Mouse (Mus musculus): ENCODE measurements around the gene Ankrd6. TPM values are rescaled to one million over a fixed set of nuclear protein-coding genes. Genes with fewer than 3 reads are reported as not detected.

The Ankrd6 gene
- total RNA-seq (2021) = 10 to 100 TPM; 39.6 TPM
- long read RNA-seq, experiment 1, full-length matches to known transcripts = 6 of 19 reads
- long read RNA-seq, experiment 1, partial matches to known transcripts = 1 of 19 reads
- long read RNA-seq, experiment 1, other reads (novel, unspliced or antisense) = 12 of 19 reads
- long read RNA-seq, experiment 2, full-length matches to known transcripts = 12 of 29 reads
- long read RNA-seq, experiment 2, partial matches to known transcripts = 3 of 29 reads
- long read RNA-seq, experiment 2, other reads (novel, unspliced or antisense) = 14 of 29 reads

DNA sequence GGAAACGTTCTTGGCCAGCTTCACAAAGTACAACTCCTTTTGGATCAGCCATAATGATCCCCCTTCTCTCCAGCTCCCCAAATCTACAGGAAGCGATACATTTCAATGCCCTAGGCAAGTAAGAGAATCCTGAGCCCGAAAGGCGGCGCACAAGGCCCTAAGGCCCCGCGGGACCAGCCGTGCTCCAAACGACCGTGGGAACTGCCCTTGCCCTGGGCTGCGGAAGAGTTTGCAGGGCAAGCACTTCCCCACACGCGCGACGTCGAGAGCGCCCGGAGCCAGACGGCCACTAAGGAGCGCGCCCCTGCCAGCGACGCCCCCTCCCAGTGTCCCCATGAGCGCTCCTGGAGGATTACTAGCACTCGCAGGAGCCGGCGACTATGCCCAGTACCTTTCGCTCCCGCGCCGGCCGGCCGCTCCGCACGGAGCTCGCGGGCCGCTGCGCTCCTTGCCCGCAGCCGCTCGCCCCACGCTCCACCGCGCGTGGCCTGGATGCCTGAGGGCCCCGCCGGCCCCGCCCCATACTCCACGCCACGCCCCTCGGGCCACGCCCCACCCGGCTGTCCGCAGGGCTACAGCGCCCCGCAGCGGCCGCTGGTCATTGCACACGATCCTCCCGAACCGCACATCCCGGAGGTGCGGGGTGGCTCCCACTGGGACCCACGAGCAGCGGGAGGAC is at the start of gene Ankrd6:
TSS of gene Ankrd6 (minus strand) at position 486 of the 679 bp plus-strand sequence.
- DNase-seq (ENCODE audit: low spot score in 2 of 2) = peak; percentile 71 to 83
- H3K4me3 ChIP-seq = peak within 1 kb of the TSS; percentile 95
- H3K27ac ChIP-seq = peak within 1 kb of the TSS; percentile 86
- TF ChIP-seq CTCF (conservative IDR thresholded peaks at IDR 0.05) = peak; percentile 83

DNA sequence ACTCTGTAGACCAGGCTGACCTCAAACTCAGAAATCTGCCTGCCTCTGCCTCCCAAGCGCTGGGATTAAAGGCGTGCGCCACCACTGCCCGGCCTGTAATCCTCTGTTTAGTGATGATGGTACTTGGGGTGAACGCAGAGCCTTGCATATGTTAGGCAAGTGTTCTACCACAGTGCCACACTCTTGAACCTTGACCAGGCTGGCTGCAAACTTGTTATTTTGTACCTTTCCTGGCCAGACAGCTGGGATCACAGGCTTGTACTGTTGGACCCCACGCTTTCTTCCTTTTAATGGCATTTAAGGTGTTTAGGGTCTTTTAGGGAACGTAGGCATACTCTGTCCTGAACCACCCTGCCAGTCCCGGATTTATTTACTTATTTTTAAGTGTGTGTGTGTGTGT is 48.4 kb upstream of the Ankrd6 start:
- no peak overlapping the region for H3K27ac ChIP-seq
- TF ChIP-seq CTCF (conservative IDR thresholded peaks at IDR 0.05) = no peak
- DNase-seq (ENCODE audit: low spot score in 2 of 2) = no peak
- H3K4me3 ChIP-seq = no peak overlapping the region

DNA sequence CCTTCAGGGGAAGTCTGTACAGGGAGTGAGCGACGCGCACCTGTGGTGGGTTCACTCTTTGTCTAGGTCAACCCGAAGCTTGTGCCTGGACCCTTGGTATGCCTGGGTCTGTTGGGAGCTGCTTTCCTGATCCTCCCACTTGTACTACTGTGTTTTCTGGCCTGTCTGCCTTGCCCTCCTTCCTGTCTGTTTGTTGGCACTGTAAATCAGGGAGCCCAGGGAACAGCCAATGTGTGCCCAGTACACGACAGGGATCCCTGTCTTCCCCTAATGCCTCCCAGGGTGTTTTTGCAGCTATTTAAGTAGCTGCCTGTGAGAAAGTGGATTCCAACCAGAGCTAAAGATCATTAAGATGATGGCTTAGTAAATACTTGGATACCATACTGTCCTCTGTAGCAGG is 46.9 kb upstream of the Ankrd6 start:
- no peak for TF ChIP-seq CTCF (conservative IDR thresholded peaks at IDR 0.05)
- no peak for DNase-seq (ENCODE audit: low spot score in 2 of 2)
- Histone ChIP-seq H3K27ac (no peak overlapping the region), H3K4me3 (no peak overlapping the region)

DNA sequence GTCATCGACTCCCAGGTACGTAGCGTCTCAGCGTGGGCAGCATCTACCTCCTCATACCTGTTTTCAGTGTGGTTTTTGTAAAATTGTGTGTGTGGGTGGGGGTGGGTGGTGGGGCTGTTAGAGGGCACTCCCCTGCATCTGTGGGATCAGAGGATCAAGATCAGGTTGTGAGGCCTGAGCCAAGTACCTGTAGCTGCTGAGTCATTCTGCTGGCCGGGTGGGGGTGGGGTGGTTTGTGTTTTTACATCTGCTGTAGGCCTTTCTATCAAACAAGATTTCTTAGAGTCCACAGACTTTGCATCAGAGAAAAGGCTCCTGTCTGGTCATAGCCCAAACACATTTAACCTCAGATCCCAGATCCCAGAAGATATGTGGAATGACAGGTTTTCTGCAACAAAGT is 45.4 kb upstream of the Ankrd6 start:
- DNase-seq (ENCODE audit: low spot score in 2 of 2) = no peak
- no peak for TF ChIP-seq CTCF (conservative IDR thresholded peaks at IDR 0.05)
- H3K27ac ChIP-seq = no peak overlapping the region
- no peak overlapping the region for H3K4me3 ChIP-seq

DNA sequence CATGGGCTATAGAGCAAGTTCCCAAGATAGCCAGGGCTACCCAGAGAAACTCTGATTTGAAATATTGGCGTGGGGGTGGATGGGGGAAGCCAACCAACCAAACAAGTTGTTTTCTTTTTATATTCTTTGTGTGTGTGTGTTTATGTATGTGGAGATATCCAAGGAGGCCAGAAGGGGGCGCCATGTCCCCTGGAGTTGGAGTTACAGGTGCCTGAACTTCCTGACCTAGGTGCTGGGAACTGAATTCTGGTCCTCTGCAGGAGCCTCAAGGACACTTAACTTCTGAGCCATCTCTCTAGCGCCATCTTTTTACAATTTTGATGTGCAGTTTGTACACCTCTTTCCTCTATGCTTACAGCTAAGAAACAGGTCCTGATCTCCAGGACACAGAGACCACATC is 43.5 kb upstream of the Ankrd6 start:
- no peak overlapping the region for H3K27ac ChIP-seq
- DNase-seq (ENCODE audit: low spot score in 2 of 2) = no peak
- no peak overlapping the region for H3K4me3 ChIP-seq
- TF ChIP-seq CTCF (conservative IDR thresholded peaks at IDR 0.05) = peak; percentile 34

DNA sequence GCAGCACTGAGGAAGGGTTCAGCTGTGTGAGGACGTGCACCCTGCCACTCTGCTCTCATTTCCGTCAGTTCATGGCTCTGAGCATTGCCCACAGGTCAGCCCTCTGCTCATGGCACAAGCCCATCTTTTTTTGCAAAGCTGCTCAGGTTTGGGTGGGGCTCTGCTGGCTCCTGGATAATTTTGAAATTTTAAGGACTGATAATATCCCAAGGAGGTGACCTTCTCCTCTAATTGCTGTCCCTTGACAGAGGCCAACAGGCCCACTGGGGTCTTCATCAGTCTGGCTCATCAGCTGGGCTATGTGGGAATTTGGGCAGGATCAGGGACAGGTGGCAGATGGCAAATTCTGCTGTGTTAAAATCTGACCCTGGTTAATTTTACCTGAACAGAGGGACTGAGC is 38.7 kb upstream of the Ankrd6 start:
- DNase-seq (ENCODE audit: low spot score in 2 of 2) = no peak
- TF ChIP-seq CTCF (conservative IDR thresholded peaks at IDR 0.05) = no peak
- Histone ChIP-seq H3K4me3 (no peak overlapping the region), H3K27ac (no peak overlapping the region)

DNA sequence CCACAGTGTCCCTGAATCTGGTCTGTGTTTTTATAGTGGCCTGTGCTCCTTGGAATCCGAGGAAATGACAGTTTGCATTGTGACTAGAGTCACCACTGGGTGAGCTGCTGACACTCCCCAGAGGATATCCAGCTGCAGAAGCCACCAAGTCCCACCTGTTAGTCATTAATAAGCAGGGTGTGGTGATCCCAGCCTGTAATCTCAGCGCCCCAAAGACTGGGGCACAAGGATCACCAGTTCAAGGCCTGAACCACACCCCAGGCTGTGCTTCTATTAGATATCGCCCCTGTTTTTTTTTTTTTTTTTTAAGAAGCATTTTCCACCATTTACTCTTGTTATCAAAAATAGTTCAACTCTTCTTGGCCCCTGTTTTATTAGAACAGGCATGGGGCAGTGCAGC is 36.4 kb upstream of the Ankrd6 start:
- no peak for TF ChIP-seq CTCF (conservative IDR thresholded peaks at IDR 0.05)
- Histone ChIP-seq H3K4me3 (no peak overlapping the region), H3K27ac (no peak overlapping the region)
- DNase-seq (ENCODE audit: low spot score in 2 of 2) = no peak

DNA sequence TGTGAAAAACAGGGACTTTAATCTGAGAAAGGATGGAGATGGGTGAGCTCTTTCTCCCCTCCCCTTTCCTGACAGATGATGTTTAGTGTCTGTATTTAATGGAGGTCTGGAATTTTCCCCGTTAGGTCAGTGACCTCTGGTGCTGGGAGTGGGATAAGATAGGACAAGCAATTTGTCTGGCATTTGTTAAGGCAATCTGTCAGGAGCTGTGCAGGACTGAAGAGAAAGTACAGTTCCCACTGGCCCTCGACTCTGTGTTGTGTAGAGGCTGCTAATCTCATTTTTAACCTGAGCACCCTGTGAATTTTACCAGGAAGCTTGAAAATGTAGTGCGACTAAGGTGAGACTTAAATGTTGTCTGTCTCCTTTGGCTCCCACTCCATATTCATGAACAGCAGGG is 35.0 kb upstream of the Ankrd6 start:
- Histone ChIP-seq H3K27ac (no peak overlapping the region), H3K4me3 (no peak overlapping the region)
- no peak for DNase-seq (ENCODE audit: low spot score in 2 of 2)
- TF ChIP-seq CTCF (conservative IDR thresholded peaks at IDR 0.05) = no peak

DNA sequence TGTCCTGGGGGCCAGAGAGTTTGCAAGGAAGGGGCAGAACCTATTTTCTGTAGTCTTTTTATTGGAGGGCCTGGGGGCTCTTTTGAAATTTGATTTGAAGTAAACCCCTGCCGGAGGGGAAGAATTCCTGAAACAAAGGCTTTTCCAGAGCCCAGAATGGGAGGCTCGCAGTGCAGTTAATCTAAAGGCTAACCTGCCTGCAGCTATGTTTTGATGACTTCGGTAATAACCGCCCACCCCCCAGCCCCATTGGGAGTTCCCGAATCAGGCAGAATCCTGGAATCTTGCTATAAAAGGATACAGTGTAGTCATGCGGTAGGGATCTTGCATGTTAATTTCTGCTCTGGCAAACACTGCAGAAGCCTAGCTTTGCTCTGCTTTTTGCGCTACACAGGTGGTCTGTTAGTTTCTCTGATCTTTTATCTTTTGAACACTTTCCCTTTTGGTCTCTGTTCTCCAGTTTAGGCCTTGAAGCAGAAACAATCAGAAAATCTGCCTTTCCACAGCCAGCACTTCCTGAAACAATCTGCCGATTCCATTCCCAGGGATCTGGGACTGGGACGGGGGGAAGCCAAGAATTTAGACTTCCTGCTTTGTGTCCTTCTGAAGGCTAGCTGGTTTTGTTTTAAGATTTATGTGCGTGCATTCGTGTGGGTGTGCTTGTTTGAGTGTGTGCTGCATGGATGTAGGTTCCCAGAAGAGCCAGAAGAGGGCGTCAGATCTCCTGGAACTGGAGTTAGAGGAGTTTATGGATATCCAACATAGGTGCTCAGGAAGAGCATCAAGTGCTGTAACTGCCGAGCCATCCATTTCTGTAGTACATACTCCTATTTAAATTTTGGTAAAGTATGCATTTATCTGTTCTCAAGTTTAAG is 34.4 kb upstream of the Ankrd6 start:
- DNase-seq (ENCODE audit: low spot score in 2 of 2) = peak in 1 of 2 experiments; percentile 3
- Histone ChIP-seq H3K27ac (peak overlapping the region; percentile 16; the same call in 1 of the 2 replicates), H3K4me3 (peak overlapping the region; percentile 90)
- TF ChIP-seq CTCF (conservative IDR thresholded peaks at IDR 0.05) = peak; percentile 68

DNA sequence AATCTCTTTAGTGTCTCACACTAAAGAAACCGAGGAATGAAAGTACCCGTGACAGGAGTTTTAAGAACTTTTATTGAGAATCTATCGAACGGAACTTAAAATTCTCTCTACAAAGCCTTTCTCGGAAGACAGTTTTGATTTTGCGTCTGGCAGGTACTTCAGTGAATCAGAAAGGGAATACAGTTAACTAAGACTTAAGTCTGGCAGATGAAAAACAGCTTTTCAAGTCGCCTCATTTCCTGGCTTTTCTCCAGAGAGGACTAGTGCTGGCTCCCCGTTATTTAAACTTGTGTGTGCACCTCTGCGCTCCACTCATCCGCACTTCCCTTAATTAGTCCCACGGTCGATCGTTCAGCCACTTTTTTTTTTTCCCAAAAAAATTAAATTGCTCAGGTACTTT is 33.6 kb upstream of the Ankrd6 start:
- peak overlapping the region; percentile 90 for H3K4me3 ChIP-seq
- H3K27ac ChIP-seq = peak overlapping the region; percentile 96; the same call in 1 of the 2 replicates
- no peak for DNase-seq (ENCODE audit: low spot score in 2 of 2)
- TF ChIP-seq CTCF (conservative IDR thresholded peaks at IDR 0.05) = no peak

DNA sequence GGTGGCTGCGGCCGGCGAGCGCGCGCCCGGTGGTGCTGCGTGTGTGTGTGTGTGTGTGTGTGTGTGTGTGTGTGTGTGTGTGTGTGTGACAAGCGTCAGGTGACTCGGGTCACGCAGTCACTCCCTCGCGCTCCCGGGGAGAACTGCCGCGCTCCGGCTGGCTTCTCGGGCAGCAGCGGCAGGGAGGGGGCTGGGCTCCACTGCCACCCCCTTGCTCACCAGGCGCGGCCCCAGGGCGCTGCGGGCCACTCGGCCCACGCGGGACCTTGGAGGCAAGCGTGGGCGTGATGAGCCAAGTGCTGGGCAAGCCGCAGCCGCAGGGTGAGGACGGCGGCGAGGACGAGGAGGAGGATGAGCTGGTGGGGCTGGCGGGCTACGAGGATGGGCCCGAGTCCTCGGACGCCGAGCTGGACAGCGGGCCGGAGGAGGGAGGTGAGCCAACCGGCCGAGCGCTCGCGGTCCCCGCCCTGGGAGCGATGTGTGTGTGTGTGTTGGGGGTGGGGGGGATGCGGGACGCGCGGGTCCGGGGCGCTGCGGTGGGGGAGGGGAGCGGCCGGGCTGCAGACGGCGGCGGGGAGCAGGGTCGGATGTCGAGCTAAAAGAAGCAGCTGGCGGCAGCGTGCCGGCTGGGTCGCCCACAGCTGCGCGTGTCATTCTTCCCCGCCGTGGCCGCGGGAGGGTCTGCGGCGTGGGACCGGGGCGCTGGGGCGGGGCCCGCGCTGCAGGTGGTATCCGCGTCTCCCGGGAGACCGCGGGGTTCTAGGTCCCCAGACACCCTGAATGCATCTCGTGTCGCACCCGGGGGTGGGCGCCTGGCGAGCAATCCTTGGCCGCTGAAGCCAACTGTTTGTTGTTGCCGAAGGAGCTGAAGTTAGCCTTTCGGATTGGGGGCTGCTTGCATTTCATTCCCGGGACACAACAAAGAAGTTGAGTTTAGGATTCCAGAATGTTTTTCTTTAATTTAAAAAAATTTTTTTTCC is 32.8 kb upstream of the Ankrd6 start:
- TF ChIP-seq CTCF (conservative IDR thresholded peaks at IDR 0.05) = 0 out of 2 replicates have a peak, but pooled peaks have one; percentile 26
- Histone ChIP-seq H3K4me3 (peak overlapping the region; percentile 90), H3K27ac (peak overlapping the region; percentile 96)
- DNase-seq (ENCODE audit: low spot score in 2 of 2) = peak; percentile 8 to 49

DNA sequence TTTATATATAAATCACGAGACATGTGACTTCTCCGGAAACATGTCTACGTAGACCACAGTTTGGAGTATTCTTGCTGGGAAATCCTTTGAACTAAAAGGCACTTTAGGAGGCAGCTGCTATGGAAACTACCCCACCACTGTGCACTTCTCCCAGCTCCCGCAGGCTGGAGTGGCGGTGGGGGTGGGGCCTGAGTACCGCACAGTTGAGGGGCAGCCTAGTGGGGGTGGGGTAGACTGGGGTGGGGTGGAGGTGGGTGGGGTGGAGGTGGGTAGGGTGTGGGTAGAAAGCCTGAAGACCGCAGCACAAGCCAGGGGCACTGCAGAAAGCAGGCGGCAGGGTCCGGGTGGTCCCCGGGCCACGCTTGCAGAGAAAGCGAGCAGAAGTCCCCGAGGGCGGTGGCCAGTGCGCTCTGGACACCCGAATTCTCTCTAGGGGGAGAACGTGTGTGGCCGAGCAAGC is 32.1 kb upstream of the Ankrd6 start, which contains the start of gene Rragd:
TSS of gene Rragd (plus strand) at position 322 of the 460 bp plus-strand sequence.
- Histone ChIP-seq H3K4me3 (peak within 1 kb of the TSS; percentile 90), H3K27ac (peak within 1 kb of the TSS; percentile 96)
- peak; percentile 16 for DNase-seq (ENCODE audit: low spot score in 2 of 2)
- TF ChIP-seq CTCF (conservative IDR thresholded peaks at IDR 0.05) = no peak

All from layer of hippocampus, adult 2 months (tissue).